21 mouse cellular contexts compared by ENCODE assay signal in the genomic region with DNA sequence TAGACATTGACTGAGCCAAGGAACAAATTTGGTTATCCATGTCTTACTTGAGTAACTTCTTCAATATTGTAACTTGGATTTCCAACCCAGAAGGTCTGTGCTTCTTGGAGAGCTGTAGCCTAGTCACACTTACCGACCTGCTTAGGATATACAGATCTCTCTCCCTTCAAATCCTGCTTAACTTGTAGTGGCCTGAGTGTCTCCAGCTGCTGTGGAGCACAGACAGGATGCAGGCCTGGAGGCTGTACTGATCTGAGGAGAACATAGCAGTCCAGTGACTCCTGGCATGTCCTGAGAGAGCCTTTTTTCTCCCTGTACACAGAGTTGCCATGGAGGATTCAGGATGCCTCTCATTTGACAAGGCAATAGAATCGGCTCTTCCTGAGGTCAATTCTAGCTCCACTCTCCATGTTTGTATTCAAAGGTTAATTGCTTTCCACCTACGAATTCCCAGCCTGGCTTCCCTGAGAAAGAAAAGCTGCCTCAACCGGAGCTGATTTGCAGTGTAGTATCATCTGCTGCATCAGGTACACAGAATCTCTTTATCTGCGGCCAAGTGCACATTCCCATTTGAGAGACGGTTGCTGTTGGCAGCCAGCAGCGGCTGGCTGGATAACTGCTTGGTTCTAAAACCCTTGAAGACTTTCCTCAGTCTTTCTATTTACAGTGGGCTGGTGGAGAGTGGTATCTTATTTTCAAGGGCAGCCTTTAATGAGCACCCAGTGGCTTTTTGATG.
DNase-seq lines count a peak whose midpoint lies in the region; ATAC-seq and TF ChIP-seq lines count a peak whose summit lies in the region.
"Had no signal": no experiment of that assay in that cellular context is flagged by ENCODE, and none has a peak within 500 bp of the region (broad histone marks: within the 10 kb centered on the region; RNA-seq: fewer than 3 reads in every experiment).

No protein-coding gene starts in this region.

- no peak for DNase-seq in hindbrain, embryonic 14.5 days (ENCODE audit: low spot score)
- no peak for DNase-seq in midbrain, embryonic 11.5 days (ENCODE audit: low spot score, missing footprints)
- peak; percentile 53 for DNase-seq in brain, embryonic 14.5 days (ENCODE audit: low read depth)
- DNase-seq in midbrain, postnatal 0 days (ENCODE audit: low spot score) = peak; percentile 18
- DNase-seq in right cerebral cortex, adult 2 months (ENCODE audit: low spot score in 2 of 2) = no peak
- DNase-seq: adrenal gland, postnatal 14 days; cerebellum, adult 11 months; cerebellum, adult 8-10 months; cerebellum, postnatal 14 days; gastrocnemius, postnatal 36 days; heart, adult 18-20 months; heart, postnatal 10 days; heart, postnatal 4 days had no signal

- no peaks in the 10 kb centered on the region for H3K36me3 ChIP-seq in hindbrain, embryonic 14.5 days (replicated peaks; ENCODE audit: control insufficient read depth, insufficient read depth)
- H3K36me3 ChIP-seq in hindbrain, embryonic 12.5 days = no peaks in the 10 kb centered on the region
- no peaks in the 10 kb centered on the region for H3K36me3 ChIP-seq in midbrain, embryonic 13.5 days
- H3K36me3 ChIP-seq in midbrain, embryonic 11.5 days (ENCODE audit: control insufficient read depth, insufficient read depth, low read length) = no peaks in the 10 kb centered on the region
- H3K36me3 ChIP-seq in midbrain, postnatal 0 days (ENCODE audit: insufficient read depth, low read length) = no peaks in the 10 kb centered on the region
- H3K36me3 ChIP-seq: embryonic facial prominence, embryonic 12.5 days; heart, embryonic 10.5 days had no signal

- no peak overlapping the region for H3K9ac ChIP-seq in hindbrain, embryonic 14.5 days
- no peak overlapping the region for H3K9ac ChIP-seq in hindbrain, embryonic 12.5 days
- no peak overlapping the region for H3K9ac ChIP-seq in midbrain, embryonic 13.5 days (replicated peaks)
- H3K9ac ChIP-seq in midbrain, embryonic 11.5 days (ENCODE audit: low read length) = no peak overlapping the region
- H3K9ac ChIP-seq in midbrain, postnatal 0 days (replicated peaks; ENCODE audit: low read length, poor library complexity, severe bottlenecking) = no peak overlapping the region
- H3K9ac ChIP-seq: embryonic facial prominence, embryonic 12.5 days; forebrain, embryonic 13.5 days had no signal

- no peak overlapping the region for H3K4me2 ChIP-seq in hindbrain, embryonic 14.5 days (replicated peaks)
- H3K4me2 ChIP-seq in hindbrain, embryonic 12.5 days (replicated peaks) = no peak overlapping the region
- H3K4me2 ChIP-seq in midbrain, embryonic 13.5 days (replicated peaks) = no peak overlapping the region
- H3K4me2 ChIP-seq in midbrain, embryonic 11.5 days = no peak overlapping the region
- no peak overlapping the region for H3K4me2 ChIP-seq in midbrain, postnatal 0 days (ENCODE audit: low read depth, low read length, poor library complexity, severe bottlenecking)
- H3K4me2 ChIP-seq: embryonic facial prominence, embryonic 12.5 days; forebrain, embryonic 13.5 days had no signal

- no peaks in the 10 kb centered on the region for H3K9me3 ChIP-seq in hindbrain, embryonic 14.5 days (ENCODE audit: control insufficient read depth, low read length)
- H3K9me3 ChIP-seq in hindbrain, embryonic 12.5 days (replicated peaks) = no peaks in the 10 kb centered on the region
- H3K9me3 ChIP-seq in midbrain, embryonic 13.5 days = no peaks in the 10 kb centered on the region
- no peaks in the 10 kb centered on the region for H3K9me3 ChIP-seq in midbrain, embryonic 11.5 days (ENCODE audit: control insufficient read depth, low read length)
- H3K9me3 ChIP-seq in midbrain, postnatal 0 days (ENCODE audit: low read length) = no peaks in the 10 kb centered on the region
- H3K9me3 ChIP-seq: embryonic facial prominence, embryonic 12.5 days; forebrain, embryonic 13.5 days; heart, embryonic 10.5 days had no signal

- TF ChIP-seq CTCF in brain, embryonic 14.5 days (IDR thresholded peaks at IDR 0.05; ENCODE audit: borderline replicate concordance, extremely low read depth, insufficient read depth, insufficient read length) = no peak
- TF ChIP-seq CTCF in midbrain, postnatal 0 days (IDR thresholded peaks at IDR 0.05) = no peak

- WGBS in hindbrain, embryonic 14.5 days = 67% methylated on average over 7 of the region's 7 CpGs
- WGBS in hindbrain, embryonic 12.5 days = 75% methylated on average over 7 of the region's 7 CpGs
- 62% methylated on average over 7 of the region's 7 CpGs for WGBS in midbrain, embryonic 13.5 days
- 76% methylated on average over 7 of the region's 7 CpGs for WGBS in midbrain, embryonic 11.5 days
- 53% methylated on average over 7 of the region's 7 CpGs for WGBS in midbrain, postnatal 0 days

- H3K27me3 ChIP-seq in hindbrain, embryonic 14.5 days (ENCODE audit: control insufficient read depth, insufficient read depth, low read length) = no peaks in the 10 kb centered on the region
- H3K27me3 ChIP-seq in hindbrain, embryonic 12.5 days = no peaks in the 10 kb centered on the region
- no peaks in the 10 kb centered on the region for H3K27me3 ChIP-seq in midbrain, embryonic 13.5 days
- H3K27me3 ChIP-seq in midbrain, embryonic 11.5 days (ENCODE audit: control insufficient read depth, insufficient read depth, low read length) = no peaks in the 10 kb centered on the region
- no peaks in the 10 kb centered on the region for H3K27me3 ChIP-seq in midbrain, postnatal 0 days (ENCODE audit: insufficient read depth, low read length)
- H3K27me3 ChIP-seq: embryonic facial prominence, embryonic 12.5 days; forebrain, embryonic 13.5 days had no signal

- H3K27ac ChIP-seq in hindbrain, embryonic 14.5 days = no peak overlapping the region
- H3K27ac ChIP-seq in hindbrain, embryonic 12.5 days = no peak overlapping the region
- H3K27ac ChIP-seq in midbrain, embryonic 13.5 days = no peak overlapping the region
- H3K27ac ChIP-seq in midbrain, embryonic 11.5 days (ENCODE audit: low read depth, low read length) = no peak overlapping the region
- no peak overlapping the region for H3K27ac ChIP-seq in midbrain, postnatal 0 days (ENCODE audit: low read depth, low read length)
- H3K27ac ChIP-seq: embryonic facial prominence, embryonic 12.5 days; forebrain, embryonic 13.5 days; heart, embryonic 10.5 days had no signal

- ATAC-seq in hindbrain, embryonic 14.5 days (ENCODE audit: low FRiP score) = 0 out of 2 replicates have a peak, but pooled peaks have one; percentile 48
- ATAC-seq in hindbrain, embryonic 12.5 days (ENCODE audit: low FRiP score) = no peak
- ATAC-seq in midbrain, embryonic 13.5 days = 0 out of 2 replicates have a peak, but pooled peaks have one; percentile 40
- ATAC-seq in midbrain, embryonic 11.5 days (ENCODE audit: low FRiP score) = no peak
- no peak for ATAC-seq in midbrain, postnatal 0 days (ENCODE audit: low FRiP score)
- ATAC-seq: activated CD4-positive, CD25-positive, alpha-beta regulatory T cell, adult 4 months; forebrain, embryonic 13.5 days; intestine, postnatal 0 days; Patski had no signal

- no peak for TF ChIP-seq POLR2A in brain, embryonic 14.5 days (IDR thresholded peaks at IDR 0.05; ENCODE audit: borderline replicate concordance, extremely low read depth, insufficient read depth, insufficient read length, poor library complexity, severe bottlenecking)

- no peaks in the 10 kb centered on the region for H3K4me1 ChIP-seq in hindbrain, embryonic 14.5 days (replicated peaks; ENCODE audit: control insufficient read depth, insufficient read depth, low read length)
- no peaks in the 10 kb centered on the region for H3K4me1 ChIP-seq in hindbrain, embryonic 12.5 days
- H3K4me1 ChIP-seq in midbrain, embryonic 13.5 days (replicated peaks) = no peaks in the 10 kb centered on the region
- no peaks in the 10 kb centered on the region for H3K4me1 ChIP-seq in midbrain, embryonic 11.5 days (ENCODE audit: control insufficient read depth, insufficient read depth, low read length)
- no peaks in the 10 kb centered on the region for H3K4me1 ChIP-seq in midbrain, postnatal 0 days (ENCODE audit: insufficient read depth, low read length)
- H3K4me1 ChIP-seq: embryonic facial prominence, embryonic 12.5 days; forebrain, embryonic 13.5 days; heart, embryonic 10.5 days had no signal

- H3K4me3 ChIP-seq in hindbrain, embryonic 14.5 days (replicated peaks; ENCODE audit: low read length) = no peak overlapping the region
- H3K4me3 ChIP-seq in hindbrain, embryonic 12.5 days = no peak overlapping the region
- no peak overlapping the region for H3K4me3 ChIP-seq in midbrain, embryonic 13.5 days (replicated peaks)
- no peak overlapping the region for H3K4me3 ChIP-seq in midbrain, embryonic 11.5 days (ENCODE audit: low read depth, low read length)
- no peak overlapping the region for H3K4me3 ChIP-seq in midbrain, postnatal 0 days (ENCODE audit: low read depth, low read length)
- H3K4me3 ChIP-seq: embryonic facial prominence, embryonic 12.5 days; forebrain, embryonic 13.5 days; heart, embryonic 10.5 days had no signal

Comparison
In these comparisons a context has a peak if more than half of its experiments do, and no peak if none do; other contexts are left out.
1. ATAC-seq: peak in hindbrain, embryonic 14.5 days (single experiment) and midbrain, embryonic 13.5 days (single experiment); none in hindbrain, embryonic 12.5 days (single experiment), midbrain, embryonic 11.5 days (single experiment) and midbrain, postnatal 0 days (single experiment).
2. DNase-seq: peak in brain, embryonic 14.5 days (single experiment) and midbrain, postnatal 0 days (single experiment); none in hindbrain, embryonic 14.5 days (single experiment), midbrain, embryonic 11.5 days (single experiment) and right cerebral cortex, adult 2 months (0 of 2).